Mouse (Mus musculus): ENCODE measurements around the gene Rnase2a.
A peak's percentile ranks its signal among the peaks of the same experiment; 100 is the strongest.
"Not testable (repeated sequence)": the region's sequence is repeated elsewhere in the genome, so short reads cannot be mapped to it uniquely, and the experiment has no call there.

The Rnase2a gene

DNA sequence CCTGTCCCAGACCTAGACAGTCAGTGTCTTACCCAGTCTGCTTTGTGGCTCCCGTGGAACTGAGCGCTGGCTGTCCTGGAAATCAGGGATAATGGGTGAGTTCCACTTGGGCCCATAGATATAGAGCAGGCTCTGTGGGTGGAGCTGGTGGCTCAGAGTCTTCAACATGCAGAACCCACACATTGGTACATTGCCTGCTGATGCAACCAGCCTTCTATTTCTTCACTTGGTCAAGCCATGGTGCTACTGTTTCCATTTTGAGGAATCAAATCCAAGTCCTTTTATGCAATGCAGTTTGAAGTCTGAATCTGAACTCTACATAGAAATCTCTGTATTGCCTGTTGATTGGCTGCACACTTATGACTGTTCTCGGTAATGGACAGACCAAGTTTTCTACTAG lies at the start of gene Rnase2a:
Rnase2a (minus strand) TSS at position 72 of the 400 bp plus-strand sequence.
- DNase-seq, result no peak

DNA sequence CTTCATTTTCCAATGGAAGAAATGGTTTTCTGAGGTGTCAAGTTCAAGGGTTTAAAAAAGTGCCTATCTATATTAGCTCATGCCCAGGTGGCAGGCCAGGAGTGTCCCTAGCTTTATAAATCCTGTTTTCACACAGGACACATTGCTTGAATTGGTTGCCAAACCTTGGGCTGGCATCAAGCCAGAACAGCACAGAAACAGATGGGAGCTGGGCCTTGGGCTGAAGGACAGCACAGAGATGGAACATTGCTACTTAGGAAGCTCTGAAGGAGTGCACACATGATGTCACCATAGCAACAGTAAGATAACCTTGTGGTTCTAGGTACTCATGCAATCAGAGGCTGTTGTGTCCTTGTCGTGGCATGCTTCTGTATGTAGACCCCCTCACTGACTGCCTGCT lies 35.6 kb upstream of the Rnase2a start:
- peak; percentile 83 to 88 for DNase-seq

GRCm38 (mm10) chr14:51278515-51278914 lies 22.6 kb upstream of the Rnase2a start:
- not testable (repeated sequence) for DNase-seq

GRCm38 (mm10) chr14:51268677-51269076 lies 12.8 kb upstream of the Rnase2a start:
- no peak for DNase-seq

DNA sequence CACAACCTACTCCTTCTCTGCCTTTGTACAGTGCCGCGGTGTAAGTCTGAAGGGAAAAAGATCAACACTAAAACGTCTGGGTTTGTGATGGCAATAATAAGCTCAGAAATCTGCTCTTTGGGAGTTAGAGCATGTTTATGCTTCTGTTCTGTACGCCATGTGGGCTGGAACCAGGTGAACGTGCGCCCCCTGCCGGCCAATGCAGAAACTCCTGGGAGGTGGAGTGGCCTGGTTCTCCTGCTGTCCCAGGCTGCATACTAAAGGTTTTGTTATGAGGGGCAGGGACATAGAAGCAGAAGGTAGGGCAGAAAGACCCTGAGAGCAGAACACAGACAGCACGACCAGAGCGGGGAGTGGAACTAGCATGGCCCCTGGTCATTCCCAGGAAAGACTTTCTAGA lies 10.2 kb upstream of the Rnase2a start:
- DNase-seq, result peak; percentile 74 to 85

DNA sequence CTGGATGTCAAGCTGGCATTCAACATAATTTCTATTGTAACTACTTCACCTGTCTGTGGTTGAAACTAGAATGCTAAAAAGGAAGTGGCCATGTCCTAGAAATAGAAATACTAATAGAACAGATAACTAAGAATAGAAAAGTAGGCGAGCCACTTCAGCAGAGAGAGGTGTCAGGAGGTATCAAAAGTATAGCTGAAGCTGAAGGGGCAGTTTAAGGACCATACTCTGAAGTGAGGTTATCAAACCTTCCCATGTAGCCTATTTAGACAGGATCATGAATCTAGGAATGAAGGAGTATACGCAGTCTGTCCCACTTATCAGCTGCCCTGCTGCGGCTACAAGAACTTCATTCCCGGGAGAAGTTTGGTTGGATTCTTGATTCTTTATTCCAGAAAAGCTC lies 9.8 kb upstream of the Rnase2a start:
- DNase-seq, result no peak

GRCm38 (mm10) chr14:51262397-51262796 lies 6.5 kb upstream of the Rnase2a start:
- DNase-seq, result no peak

DNA sequence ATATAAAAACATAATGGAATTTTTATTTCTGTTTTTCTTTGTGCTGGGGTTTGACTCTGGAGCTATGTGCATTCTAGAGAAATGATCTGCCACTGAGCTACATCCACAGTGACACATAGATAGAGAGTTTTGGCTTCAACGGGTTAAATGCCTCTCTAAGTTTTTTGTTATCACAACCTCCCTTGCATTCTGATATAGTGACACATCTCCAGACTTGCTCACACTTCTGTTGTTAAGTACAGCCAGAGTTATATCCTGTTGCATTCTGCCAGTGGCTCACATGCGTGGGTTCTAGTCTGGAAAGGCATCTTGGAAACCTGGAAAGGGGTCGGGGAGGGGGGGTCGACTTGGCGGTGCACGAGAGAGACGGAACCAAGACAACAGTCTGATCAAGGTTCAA lies 3.8 kb upstream of the Rnase2a start:
- no peak for DNase-seq

DNA sequence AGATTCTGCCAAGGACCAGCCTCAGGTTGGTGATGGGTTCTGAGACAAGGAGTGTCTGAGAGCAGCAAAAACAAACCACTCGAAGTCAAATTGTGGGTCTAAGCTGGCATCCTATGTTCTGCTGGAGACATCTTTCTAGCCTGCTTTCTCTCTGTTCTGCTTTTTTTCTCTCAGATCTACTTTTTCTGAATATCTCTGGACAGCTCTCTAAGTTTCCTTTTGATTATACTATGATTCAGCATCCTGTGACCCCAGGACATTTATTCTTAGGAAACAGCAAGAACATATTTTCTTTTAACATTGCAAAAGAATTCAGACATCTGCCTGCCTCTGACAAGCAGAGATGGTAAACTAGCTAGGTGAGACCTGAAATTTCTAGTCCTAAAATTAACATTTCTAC lies 2.3 kb downstream of the Rnase2a start:
- DNase-seq, result no peak

DNA sequence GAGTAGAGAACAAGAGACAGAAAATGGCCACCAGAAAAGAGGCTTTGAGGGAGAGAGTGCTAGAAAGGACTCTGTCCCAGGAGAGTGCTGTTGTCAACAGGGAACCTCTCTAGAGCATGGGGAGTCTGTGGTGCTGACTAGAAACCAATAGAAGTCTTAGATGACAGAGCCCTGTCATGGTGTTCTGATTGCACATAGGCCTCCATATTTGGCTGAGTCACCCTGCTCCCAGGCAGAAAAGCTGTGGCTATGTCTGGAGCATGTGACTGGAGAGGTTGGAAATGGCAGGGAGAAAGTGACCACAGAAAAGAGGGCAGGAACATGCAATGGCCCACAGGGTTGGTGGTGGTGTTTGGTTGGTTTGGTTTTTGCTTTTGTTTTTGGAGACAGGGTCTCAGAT lies 3.7 kb downstream of the Rnase2a start:
- not testable (repeated sequence) for DNase-seq

GRCm38 (mm10) chr14:51250348-51250747 lies 5.6 kb downstream of the Rnase2a start:
- DNase-seq, result no peak

DNA sequence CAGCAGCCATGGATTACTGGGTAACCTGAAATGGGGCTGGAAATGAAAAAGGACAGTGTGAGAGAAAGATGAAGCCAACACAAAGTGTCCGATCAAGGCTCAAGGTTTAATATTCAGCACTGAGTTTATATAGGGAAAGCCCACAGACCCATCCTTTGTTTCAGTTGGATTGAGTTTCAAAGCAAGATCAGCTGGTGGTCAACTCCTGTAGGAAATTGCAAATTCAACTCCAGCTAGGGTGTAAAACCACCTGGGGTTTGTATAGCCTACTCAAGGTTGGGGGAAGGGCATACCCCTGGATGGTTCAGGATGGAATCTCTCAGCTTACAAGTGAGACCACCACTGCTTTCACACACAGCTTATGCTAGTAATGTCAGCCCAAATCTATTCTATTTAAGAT lies 8.2 kb downstream of the Rnase2a start:
- no peak for DNase-seq

GRCm38 (mm10) chr14:51240899-51241298 lies 15.0 kb downstream of the Rnase2a start:
- peak in 1 of 2 experiments; percentile 16 for DNase-seq

- DNase-seq, result not testable (repeated sequence)
Measured at GRCm38 (mm10) chr14:51237488-51237887, 18.4 kb downstream of the Rnase2a start.

DNA sequence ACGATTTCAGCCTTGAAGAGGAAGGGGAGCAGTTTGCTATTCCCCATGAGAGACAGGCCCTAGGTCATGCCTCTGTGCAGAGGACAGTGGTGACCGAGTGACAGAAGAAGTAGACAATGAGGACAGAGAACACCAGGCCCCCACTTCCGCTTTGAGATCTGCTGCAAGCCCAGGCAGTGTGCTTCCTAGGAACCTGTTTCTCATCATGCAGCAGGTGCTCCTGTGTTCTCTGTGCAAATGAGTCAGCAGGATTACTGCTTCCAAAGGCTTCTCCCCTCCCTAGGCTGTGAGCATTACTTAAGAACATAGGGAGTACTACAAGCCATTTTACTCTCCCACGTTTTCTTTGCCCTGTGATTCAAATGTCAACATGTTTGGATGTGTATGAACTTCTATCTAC lies 26.3 kb downstream of the Rnase2a start:
- not testable (repeated sequence) for DNase-seq

DNA sequence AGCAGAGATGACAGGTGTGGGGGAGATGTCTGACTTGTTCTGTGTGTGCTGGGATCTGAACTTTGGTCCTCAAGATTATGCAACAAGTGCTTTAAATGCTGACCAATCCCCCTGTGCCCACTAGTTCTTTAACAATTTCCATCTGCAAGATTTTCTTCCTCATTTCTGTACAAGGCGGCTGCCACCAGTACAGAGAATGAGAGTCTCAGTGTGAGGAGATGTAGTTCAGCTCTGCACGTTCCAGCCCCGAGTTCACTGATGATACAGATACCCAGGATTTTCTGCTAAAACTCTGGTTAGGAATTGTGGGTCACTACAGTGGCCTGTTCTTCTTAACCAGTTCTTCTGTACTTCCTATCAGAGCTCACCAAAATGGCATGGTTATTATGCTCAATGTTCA lies 35.8 kb downstream of the Rnase2a start:
- not testable (repeated sequence) for DNase-seq
